Mouse (Mus musculus): ENCODE results near the gene Fam160b1.

Fam160b1 gene

DNA sequence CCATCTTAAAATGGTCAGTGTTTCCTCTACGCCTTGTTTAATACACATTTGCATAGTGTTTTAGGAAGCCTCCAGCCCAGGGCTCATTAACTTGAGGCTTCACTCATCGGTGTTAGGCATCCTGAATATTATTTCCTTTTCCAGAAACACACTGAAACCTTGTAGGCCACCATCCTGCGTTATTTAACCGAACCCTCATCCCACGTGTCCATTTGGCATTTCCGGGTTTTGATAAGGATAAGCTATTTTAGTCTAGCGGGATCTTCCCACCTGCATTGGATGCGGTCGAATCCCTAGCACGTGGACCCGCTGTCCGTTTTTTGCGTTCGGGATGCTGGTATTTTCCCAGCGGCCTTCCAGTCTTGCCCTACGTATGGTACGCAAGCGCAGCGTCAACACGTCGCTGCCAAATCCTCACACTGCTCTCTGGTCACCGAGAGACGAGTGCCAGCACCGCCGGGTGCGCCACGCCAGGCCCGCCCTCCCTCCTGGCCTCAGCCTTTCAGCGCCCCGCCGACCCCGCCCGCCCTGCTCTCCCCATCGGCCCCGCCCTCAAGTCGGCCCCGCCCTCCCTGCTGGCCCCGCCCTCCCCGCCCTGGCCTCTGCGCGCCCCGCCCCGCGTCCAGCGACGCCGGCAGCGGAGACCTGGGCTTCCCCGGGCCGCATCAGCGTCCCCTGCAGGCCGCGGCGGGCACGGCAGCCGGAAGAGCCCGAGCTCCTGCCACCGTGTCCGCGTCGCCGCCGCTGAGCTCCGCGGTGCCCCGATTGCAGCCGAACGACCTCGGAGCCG lies at the start of gene Fam160b1:
Fam160b1 (plus strand) TSS at position 340 of the 790 bp plus-strand sequence.
- under 1% methylated on average over 56 of the region's 70 CpGs for WGBS

DNA sequence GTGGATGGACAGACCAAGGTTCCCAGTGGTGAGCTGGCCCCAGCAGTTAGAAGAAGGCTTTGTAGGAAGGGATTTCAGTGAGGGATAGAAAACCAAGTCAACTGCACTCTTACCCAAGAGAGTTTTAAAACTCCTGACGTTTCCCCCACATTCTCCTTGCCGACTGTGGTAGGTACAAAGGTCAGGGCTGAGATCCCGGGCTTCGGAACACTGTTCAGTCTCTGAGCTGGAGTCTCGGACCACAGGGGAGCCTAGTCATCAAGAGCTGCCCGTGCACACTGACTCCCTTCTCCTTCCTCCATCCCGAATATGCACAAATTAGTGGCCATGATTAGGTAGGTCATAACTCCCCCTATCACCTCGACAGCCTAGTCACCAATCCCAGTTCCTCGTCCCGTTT lies 47.3 kb upstream of the Fam160b1 start:
- 62% methylated on average over 10 of the region's 10 CpGs for WGBS

DNA sequence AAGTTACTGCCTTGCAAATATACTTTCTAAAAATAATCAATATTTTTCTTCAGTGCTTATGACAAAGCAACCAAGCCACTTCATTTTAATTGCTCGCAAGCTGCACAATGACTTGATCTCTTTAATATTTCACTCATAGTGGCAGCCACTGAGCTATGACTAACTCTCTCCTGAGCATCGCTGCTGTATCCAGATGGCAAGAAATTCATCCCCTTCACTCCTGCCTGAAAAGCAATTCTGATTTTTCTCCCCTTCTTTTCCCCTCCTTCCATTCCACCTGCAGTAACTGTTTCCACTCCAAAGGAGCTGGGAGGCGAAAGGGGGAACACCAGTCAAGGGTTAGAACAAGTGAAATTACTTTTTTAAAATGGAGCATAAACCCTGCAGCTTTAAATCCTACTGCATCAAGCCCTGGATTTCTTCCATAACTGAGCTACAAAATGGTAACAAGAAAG lies 46.6 kb upstream of the Fam160b1 start:
- 40% methylated on average over 3 of the region's 3 CpGs for WGBS

DNA sequence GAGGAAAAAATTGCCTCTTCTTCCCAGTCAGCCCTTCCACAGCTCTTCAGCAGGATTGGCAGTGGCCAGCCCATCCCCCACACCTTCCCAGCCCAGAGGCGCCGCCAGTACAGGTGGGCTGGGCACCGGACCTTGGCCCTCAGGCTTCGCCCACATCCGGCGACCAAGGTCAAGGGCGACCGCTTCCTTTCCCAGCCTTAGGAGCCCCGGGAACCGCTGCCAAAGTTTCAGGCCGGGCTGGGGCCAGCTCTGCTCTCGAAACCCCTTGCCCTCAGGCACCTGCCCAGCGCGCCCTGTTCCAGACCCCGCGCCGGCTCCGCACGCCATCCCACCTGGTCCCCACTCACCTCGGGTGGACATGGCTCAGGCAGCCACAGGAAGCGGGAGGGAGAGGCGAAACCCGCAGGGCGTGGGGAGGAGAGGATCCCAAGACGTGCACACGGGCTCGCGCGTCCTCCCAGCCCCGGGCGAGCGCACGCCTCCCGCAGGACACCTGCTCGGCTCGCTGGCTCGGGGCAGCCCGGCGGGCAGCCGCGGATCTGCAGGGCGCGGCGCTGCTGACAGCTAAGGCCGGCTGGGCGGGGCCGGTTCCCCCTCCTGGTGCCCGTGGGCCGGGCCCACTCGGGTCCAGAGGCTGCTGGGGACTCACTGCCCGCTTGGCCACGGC lies 46.0 kb upstream of the Fam160b1 start, which contains the start of gene Ablim1:
Ablim1 (minus strand) TSS at position 574 of the 667 bp plus-strand sequence.
- under 1% methylated on average over 52 of the region's 52 CpGs for WGBS

DNA sequence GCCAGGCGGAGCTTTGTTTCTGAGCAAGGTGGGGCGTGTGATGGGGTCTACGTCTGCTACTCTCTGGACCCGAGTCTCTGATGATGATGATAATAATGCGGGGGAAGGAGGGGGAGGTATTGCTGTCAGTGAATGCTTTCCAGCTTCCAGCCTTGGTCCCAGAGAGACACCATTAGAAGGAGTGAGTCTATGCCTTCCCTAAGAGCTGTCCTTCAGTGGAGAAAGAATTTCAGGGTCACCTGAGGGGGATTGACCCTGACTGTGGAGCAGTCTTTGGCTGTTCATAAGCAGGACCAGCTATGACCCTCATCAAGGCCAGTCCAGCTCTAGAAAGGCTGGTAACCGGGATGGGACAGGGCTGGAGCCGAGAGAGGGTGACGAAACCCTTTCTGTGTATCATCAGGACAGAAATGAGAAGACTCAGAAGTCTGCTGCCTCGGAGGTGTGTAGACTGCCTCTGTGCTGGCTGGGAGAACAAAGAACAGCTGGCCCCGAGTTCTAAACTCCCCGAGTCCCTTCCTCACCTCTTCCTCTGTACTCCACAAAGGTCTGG lies 45.4 kb upstream of the Fam160b1 start:
- WGBS = 30% methylated on average over 11 of the region's 11 CpGs

DNA sequence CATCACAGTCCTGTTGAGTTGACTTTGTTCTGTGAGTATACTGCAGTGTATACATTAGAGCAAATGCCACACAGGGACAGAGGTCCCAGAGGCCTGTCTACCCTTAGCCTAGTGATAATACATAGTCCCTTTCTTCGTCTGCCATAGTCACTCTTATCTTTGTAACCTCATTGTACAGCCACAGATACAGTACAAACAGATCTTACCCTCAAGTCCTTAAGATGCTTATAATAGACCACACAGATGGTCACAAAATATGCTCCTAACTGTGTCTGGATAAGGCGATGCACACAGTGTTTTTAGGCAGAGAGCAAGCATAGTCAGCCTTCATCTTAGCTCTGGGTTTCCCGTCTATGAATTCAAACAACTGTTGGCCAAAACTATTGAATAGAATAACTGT lies 43.9 kb upstream of the Fam160b1 start:
- 84% methylated on average over 3 of the region's 3 CpGs for WGBS

DNA sequence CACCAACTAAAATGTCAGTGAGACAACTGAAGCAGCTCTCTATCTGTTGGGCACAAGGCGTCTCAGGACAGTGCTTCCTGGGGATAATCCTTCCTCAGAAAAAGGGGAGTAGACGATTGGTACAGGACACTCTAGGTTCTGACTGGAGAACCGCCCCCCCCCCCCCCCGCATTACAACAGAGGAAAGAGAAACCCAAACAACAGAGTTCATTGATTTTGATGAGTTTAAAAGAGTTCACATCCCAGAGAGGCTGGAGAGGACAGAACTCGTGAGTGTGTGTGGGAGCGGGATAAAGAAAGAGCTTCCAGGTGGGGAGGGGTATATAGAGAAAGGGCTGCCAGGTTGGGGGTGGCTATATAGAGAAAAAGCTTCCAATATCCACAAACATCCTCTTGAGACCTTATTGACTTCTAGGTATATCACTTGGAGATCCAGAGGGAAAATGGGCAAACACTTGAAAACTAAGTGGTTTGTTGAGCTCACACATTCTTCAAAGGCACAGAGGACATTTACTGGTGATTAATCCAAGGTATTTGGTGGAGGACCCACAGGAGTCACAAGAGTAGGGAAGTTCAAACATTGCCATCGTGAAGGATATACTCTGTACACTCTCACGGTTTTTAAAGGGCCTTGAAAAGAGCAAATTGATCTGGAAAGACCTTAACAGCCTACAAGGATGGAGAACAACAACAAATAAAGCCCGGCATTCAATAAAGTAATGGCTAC lies 39.7 kb upstream of the Fam160b1 start:
- WGBS = 80% methylated on average over 9 of the region's 9 CpGs

DNA sequence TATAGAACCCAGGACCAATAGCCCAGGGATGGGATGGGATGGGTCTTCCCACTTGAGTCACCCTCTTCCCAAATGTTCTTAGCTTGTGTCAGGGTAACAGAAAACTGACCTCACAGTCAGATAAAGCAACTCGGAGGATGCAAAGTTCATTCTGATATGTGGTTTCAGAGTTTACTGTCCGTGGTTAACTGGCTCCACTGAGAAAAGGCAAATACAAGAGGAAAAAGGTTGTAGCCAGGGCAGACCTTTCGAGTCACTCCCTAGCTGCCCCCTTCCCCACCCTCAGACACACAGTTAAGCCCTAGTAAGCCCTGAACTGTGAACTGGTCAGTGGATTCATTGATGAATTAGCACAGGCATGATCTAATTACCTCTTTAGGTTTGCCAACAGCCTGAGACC lies 38.6 kb upstream of the Fam160b1 start:
- 95% methylated on average over 3 of the region's 3 CpGs for WGBS

DNA sequence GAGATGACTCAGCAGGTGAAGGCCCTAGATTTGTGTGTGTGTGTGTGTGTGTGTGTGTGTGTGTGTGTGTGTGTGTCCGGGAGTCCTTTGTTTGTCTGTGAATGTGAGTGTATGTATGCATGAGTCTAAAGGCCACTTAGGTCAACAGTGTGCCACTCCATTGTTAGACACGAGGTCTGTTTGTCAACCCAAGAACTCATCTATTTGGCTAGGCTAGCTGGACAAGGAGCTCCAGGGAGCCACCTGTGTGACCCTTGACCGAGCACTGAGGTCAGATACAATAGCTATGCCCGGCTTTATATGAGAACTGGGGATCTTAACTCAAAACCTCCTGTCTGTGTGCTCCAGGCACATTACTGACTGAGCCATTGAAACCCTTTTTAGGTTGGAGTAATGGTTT lies 38.0 kb upstream of the Fam160b1 start:
- 85% methylated on average over 4 of the region's 4 CpGs for WGBS

DNA sequence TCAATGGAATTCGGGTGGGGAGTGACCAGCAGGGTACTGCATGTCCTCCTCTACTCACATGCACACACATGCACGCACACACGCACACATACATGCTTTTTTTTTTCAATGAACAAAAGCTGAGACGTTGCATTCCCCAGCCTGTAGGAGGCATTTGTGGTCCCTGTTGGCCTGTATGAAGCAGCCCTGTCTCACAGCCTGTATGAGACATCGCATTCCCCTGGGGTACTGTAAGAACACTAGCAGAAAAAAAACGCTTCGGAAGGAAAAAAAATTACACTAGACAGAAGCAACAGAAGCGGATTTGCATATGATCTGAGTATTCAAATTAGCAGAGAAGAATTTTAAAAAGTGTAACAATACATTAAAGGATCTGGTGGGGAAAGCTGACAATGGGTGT lies 37.4 kb upstream of the Fam160b1 start:
- WGBS = 61% methylated on average over 8 of the region's 8 CpGs

DNA sequence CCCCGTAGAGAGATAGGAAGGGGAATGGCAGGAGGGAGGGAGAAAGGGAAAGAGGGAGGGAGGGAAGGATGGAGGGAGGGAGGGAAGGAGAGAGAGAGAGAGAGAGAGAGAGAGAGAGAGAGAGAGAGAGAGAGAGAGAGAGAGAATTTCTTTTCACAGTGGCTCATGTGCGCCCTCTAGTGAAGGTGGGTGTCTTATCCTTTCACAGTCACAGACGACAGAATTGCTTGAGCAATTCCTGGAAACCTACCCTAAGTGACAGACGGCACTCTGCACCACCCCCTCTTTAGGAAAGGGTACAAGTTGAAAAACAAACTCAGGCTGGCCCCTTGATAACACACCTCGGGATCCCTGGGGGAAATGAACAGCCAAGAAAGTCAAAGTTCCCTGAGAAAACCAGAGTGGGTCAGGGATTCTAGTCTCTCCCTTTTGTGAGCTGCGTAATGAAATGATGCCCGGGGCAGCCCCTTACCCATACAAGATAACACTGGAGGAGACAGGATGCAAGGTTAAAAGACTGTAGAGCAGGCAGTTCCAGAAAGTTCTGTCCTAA lies 34.7 kb upstream of the Fam160b1 start:
- 20% methylated on average over 7 of the region's 7 CpGs for WGBS

DNA sequence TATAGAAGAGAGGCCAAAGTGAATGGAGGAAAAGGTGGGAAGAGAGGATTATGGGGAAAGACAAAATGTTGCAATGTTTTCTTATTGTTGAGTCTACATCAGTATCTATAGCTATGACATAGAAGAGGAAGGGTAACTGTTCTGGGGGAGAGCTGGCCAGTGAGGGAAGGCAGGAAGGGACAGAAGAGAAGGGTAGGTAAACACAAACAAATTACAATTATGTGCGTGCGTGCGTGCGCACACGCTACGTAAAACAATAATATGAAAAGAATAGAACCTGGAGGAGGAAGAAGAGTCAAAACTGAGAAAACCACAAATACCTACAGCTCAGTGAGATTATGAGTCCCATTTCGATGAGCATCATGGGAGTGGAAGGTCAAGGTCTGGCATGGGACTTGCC lies 32.2 kb upstream of the Fam160b1 start:
- WGBS = 94% methylated on average over 7 of the region's 7 CpGs

DNA sequence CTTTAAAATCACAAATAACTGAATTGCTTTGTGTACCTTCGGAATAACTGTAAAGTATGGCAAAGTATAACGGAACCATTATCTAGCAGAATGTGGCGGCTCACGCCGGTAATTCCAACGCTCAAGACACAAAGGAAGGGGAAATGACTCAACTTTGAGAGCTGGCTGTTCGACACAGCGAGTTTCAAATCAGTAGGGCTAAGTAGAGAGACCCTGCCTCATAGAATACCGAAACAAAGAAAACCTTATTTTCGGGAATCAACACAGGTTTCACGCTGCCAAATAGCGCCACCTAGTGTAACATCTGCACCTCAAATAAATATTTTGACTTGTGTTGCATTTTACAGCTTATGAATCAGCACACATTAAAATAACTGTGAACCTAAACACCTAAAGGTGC lies 31.7 kb upstream of the Fam160b1 start:
- 50% methylated on average over 12 of the region's 12 CpGs for WGBS

DNA sequence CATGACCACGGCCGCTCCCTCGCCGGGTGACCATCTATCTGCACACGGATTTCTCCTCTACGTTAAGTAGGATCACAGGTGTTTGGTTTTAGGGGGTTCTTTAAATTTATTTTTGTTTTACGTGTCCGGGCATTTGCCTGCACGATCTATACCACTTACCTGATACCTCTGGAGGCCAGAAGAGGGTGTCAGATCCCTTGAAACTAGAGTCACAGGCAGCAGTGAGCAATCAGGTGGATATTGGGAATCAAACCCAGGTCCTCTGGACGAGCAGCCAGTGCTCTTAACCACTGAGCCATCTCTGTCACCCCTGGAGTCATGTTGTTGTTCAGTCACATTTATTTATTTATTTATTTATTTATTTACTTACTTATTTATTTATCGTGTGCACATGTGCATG lies 30.2 kb upstream of the Fam160b1 start:
- 81% methylated on average over 11 of the region's 11 CpGs for WGBS

DNA sequence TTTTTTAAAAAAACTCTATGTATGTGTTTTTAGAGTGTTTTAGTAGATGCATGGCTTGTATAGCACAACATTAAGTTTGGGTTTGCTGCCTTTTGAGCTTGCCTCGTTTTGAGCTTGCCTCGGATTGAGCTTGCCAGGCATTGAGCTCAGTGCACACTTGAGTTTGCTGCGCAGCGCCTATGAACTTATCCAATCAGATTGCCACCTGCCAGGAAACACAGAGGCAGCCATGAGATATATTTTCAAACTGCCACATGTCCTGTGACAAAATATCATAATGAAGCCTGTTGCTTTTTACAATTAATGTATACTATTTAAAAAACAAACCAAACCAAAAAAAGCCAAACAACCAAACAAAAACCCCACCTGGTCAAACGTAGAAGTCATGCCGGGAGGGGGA lies 29.2 kb upstream of the Fam160b1 start:
- 76% methylated on average over 6 of the region's 6 CpGs for WGBS

DNA sequence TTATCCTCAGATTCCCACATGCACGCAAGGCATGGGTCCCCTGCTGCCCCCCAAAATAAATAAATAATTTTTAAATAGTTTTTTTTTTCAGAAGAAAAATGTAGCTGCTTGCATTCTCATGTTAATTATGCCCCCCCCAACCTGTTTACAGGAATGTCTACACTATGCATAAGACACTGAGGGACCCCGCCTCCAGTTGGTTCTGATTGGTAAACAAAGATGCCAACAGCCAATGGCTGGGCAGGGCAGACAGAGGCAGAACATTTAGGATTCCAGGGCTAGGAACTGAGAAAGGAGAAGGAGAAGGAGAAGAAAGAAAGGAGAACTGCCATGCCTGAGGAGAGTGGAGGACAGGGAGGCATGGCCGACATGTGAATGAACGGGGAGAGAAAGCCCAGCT lies 27.1 kb upstream of the Fam160b1 start:
- 92% methylated on average over 4 of the region's 4 CpGs for WGBS

DNA sequence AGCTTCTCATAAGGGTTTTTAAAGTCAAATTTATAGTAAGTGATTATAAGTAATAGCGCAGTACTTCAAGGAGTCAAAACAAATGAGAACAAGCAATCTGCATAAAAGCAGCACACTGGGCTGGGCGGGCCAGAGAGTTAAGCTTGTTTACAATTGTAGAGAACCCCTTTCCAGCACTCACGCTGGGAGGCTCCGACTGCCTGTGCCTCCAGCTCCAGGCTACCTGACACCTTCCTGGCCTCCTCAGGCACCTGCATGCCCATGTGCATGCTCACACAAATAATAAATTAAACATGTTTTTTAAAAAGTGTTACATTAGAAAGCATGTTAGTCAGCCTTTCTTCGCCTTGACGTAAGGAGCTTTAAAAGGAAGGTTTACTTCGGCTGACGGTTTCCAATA lies 25.3 kb upstream of the Fam160b1 start:
- WGBS = 78% methylated on average over 8 of the region's 8 CpGs

DNA sequence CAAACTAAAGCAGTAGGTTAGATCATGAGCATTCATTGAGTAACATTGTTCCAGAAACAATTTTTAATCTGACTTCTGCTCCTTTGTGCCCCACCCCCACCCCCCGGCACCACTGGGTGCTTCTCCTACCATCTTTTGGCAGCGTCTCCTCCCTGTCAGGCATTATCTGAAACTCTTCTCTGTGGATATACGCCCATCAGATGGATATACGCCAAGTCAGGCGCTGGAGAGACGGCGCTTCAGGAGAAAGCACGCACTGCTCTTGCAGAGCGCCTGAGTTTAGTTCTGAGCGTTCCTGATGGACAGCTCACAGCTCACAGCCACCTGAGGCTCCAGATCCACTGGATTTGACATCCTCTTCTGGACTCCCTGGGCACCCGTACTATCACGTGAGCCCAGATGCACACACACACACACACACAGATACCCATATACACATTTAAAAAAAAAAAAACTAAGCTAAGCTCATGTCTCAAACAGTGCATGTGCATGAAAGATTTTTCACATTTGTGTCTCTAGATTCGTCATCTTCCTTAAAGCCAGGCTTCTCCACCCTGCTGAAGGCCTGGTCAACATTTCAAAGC lies 21.1 kb upstream of the Fam160b1 start:
- 60% methylated on average over 13 of the region's 13 CpGs for WGBS

DNA sequence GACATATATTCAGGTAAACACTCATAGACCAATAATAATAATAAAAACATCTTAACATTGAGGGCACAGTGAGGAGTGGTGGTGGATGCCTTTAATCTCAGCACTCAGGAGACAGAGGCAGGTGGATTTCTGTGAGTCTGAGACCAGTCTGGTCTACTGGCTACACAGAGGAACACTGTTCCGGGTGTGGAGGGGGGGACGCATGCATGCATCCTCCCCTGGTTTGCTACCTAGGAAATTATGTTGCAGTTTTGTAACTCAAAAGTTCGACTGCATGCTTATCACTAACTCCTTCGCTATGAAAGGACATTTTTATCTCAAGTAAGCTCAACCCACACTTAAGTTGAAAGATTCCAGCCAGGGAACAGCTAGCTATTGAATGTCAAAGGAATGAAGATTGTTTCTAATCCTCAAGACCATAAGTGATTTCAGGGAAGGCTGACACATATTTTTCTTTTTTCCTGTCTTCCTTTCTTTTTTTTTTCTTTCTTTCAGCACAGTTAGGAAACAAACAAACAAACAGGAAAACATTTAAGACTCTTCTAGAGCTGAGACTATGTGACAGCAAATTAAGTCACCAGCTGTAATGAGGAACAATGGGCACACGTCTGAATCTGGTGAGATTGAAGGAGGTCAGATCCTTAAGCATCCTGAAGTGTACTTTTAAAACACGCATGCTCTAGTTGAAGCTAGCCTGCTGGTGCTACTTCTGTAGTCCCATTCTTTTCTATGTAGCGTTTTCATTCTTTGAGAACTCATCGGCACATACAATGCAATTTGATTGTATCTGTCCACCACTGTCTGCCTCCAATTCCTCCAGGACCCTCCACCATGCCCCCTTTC lies 19.4 kb upstream of the Fam160b1 start:
- 75% methylated on average over 8 of the region's 8 CpGs for WGBS

DNA sequence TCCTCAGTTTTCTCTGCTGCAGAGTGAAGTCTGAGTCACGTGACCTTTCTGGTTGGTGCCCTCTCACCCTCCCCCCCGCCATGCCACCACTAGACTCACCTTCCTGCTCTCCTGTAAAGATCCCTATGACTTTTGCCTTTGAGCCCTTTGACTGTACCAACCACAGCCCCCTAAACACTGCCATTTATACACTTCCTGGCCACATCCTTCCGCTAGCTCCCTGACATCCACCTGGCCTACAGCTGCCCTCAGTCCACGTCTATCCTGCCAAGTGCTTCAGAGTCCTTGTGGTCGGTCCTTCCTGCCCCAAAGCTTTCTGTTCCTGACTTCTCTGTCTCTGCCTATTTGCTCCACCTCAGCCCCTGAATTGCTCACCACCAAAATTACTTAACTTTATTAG lies 16.6 kb upstream of the Fam160b1 start:
- WGBS = 83% methylated on average over 5 of the region's 5 CpGs

DNA sequence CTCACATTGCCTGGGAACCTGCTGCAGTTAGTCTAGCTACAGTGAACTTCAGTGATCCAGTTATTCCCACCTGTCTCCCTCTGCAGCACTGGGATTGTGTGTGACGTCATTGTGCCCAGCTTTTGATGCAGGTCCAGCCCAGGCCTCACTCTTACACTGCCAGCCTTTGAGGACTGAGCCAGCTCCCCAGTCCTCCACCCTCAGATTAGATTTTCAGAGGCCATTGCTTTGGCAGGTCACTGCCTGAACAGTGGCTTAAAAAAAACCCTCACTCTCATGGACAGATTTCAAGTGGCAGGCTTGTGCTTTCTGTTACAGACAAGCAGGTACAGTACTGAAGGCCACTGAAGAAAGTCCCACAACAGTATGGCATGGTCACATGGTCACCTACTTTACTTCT lies 15.8 kb upstream of the Fam160b1 start:
- 88% methylated on average over 1 of the region's 1 CpGs for WGBS
